Mouse (Mus musculus) limb, embryonic 13.5 days (tissue): ENCODE measurements at regions not wholly inside any gene's neighbourhood (a gene's known extent, or its start where the extent isn't known, plus 50 kb on each side); places are given as distances from the start of the nearest gene placed in this dataset.

Source experiments
- ATAC-seq: fragments of 200-750 bp; cut with Nextera tagmentation; 2 replicates; pipeline ENCODE4 v1.8.0; 2017; ENCODE audit warnings: low read depth, moderate number of reproducible peaks, moderate TSS enrichment; ENCODE audit not compliant: low FRiP score
- H3K27ac ChIP-seq: fragments of 300-500 bp; sonication (generic); 2 replicates; pipeline ENCODE4 v1.5.1; 2015; ENCODE audit warnings: inconsistent platforms, mild to moderate bottlenecking, moderate library complexity
- H3K27me3 ChIP-seq: fragments of 300-500 bp; sonication (generic); 2 replicates; pipeline ENCODE4 v1.6.1; 2015; ENCODE audit warnings: mild to moderate bottlenecking, inconsistent platforms
- H3K36me3 ChIP-seq: fragments of 300-500 bp; sonication (generic); 2 replicates; pipeline ENCODE4 v1.6.1; 2015; ENCODE audit warnings: inconsistent platforms, mild to moderate bottlenecking, moderate library complexity
- H3K4me1 ChIP-seq: fragments of 300-500 bp; sonication (generic); 2 replicates; pipeline ENCODE4 v1.6.1; 2015; ENCODE audit warnings: inconsistent platforms
- H3K4me2 ChIP-seq: fragments of 300-500 bp; sonication (generic); replicated peaks from 2 replicates; pipeline ENCODE4 v1.6.1; 2015; ENCODE audit warnings: inconsistent platforms, mild to moderate bottlenecking, moderate library complexity
- H3K4me3 ChIP-seq: fragments of 300-500 bp; sonication (generic); 2 replicates; pipeline ENCODE4 v1.5.1; 2015; ENCODE audit warnings: moderate library complexity, mild to moderate bottlenecking, inconsistent platforms
- H3K9ac ChIP-seq: fragments of 300-500 bp; sonication (generic); 2 replicates; pipeline ENCODE4 v1.6.1; 2015; ENCODE audit warnings: mild to moderate bottlenecking, inconsistent platforms
- H3K9me3 ChIP-seq: fragments of 300-500 bp; sonication (generic); 2 replicates; pipeline ENCODE4 v1.6.1; 2016; ENCODE audit warnings: inconsistent platforms
- WGBS: fragments of 180-500 bp; shearing (Covaris S2); methylation state at CpG from one replicate; pipeline ENCODE4 v1.1.7; 2015; 5-methylcytosine and 5-hydroxymethylcytosine counted together

GRCm38 (mm10) chr14:73996229-73996628, 335.2 kb downstream of the Gm21750 start:
- Histone ChIP-seq H3K9me3 (no peaks in the 10 kb centered on the region), H3K36me3 (no peaks in the 10 kb centered on the region), H3K4me2 (no peak overlapping the region), H3K4me3 (no peak overlapping the region), H3K27ac (no peak overlapping the region), H3K4me1 (no peaks in the 10 kb centered on the region), H3K9ac (no peak overlapping the region), H3K27me3 (no peaks in the 10 kb centered on the region)
- WGBS, result 91% methylated on average over 4 of the region's 4 CpGs
- ATAC-seq, result no peak

- H3K4me2 ChIP-seq, result no peak overlapping the region
- no peaks in the 10 kb centered on the region for H3K36me3 ChIP-seq
- no peaks in the 10 kb centered on the region for H3K4me1 ChIP-seq
- H3K4me3 ChIP-seq, result no peak overlapping the region
- WGBS, result 85% methylated on average over 2 of the region's 2 CpGs
- H3K27me3 ChIP-seq, result no peaks in the 10 kb centered on the region
- no peak for ATAC-seq
- H3K9me3 ChIP-seq, result no peaks in the 10 kb centered on the region
- H3K27ac ChIP-seq, result no peak overlapping the region
- no peak overlapping the region for H3K9ac ChIP-seq
These were observed 336.8 kb downstream of the Gm21750 start for GRCm38 (mm10) chr14:73997796-73998195.

GRCm38 (mm10) chr14:73999409-73999909, 338.4 kb downstream of the Gm21750 start:
- Histone ChIP-seq H3K9ac (no peak overlapping the region), H3K27ac (no peak overlapping the region), H3K27me3 (no peaks in the 10 kb centered on the region), H3K36me3 (no peaks in the 10 kb centered on the region), H3K4me2 (no peak overlapping the region), H3K4me1 (no peaks in the 10 kb centered on the region), H3K9me3 (no peaks in the 10 kb centered on the region), H3K4me3 (no peak overlapping the region)
- 44% methylated on average over 2 of the region's 2 CpGs for WGBS
- ATAC-seq, result no peak

- no peaks in the 10 kb centered on the region for H3K4me1 ChIP-seq
- H3K27me3 ChIP-seq, result no peaks in the 10 kb centered on the region
- H3K27ac ChIP-seq, result no peak overlapping the region
- H3K9ac ChIP-seq, result no peak overlapping the region
- ATAC-seq, result no peak
- H3K4me2 ChIP-seq, result no peak overlapping the region
- WGBS, result 88% methylated on average over 4 of the region's 4 CpGs
- no peaks in the 10 kb centered on the region for H3K9me3 ChIP-seq
- H3K4me3 ChIP-seq, result no peak overlapping the region
- no peaks in the 10 kb centered on the region for H3K36me3 ChIP-seq
These were observed 345.9 kb downstream of the Gm21750 start for GRCm38 (mm10) chr14:74006911-74007310.

GRCm38 (mm10) chr14:74011555-74011954, 350.5 kb downstream of the Gm21750 start:
- no peak overlapping the region for H3K4me3 ChIP-seq
- no peak overlapping the region for H3K27ac ChIP-seq
- no peaks in the 10 kb centered on the region for H3K4me1 ChIP-seq
- H3K9me3 ChIP-seq, result no peaks in the 10 kb centered on the region
- 80% methylated on average over 1 of the region's 1 CpGs for WGBS
- no peak for ATAC-seq
- no peaks in the 10 kb centered on the region for H3K27me3 ChIP-seq
- H3K9ac ChIP-seq, result no peak overlapping the region
- no peaks in the 10 kb centered on the region for H3K36me3 ChIP-seq
- no peak overlapping the region for H3K4me2 ChIP-seq

- H3K36me3 ChIP-seq, result no peaks in the 10 kb centered on the region
- no peaks in the 10 kb centered on the region for H3K4me1 ChIP-seq
- no peak overlapping the region for H3K9ac ChIP-seq
- no peak overlapping the region for H3K4me2 ChIP-seq
- ATAC-seq, result no peak
- WGBS, result 68% methylated on average over 2 of the region's 2 CpGs
- H3K27ac ChIP-seq, result no peak overlapping the region
- H3K27me3 ChIP-seq, result no peaks in the 10 kb centered on the region
- H3K4me3 ChIP-seq, result no peak overlapping the region
- H3K9me3 ChIP-seq, result no peaks in the 10 kb centered on the region
These were observed 358.4 kb downstream of the Gm21750 start for GRCm38 (mm10) chr14:74019421-74019820.

GRCm38 (mm10) chr14:74047009-74047694, 386.1 kb downstream of the Gm21750 start:
- Histone ChIP-seq H3K27me3 (no peaks in the 10 kb centered on the region), H3K4me1 (peaks cover 6% of the 10 kb centered on the region), H3K4me3 (no peak overlapping the region), H3K4me2 (no peak overlapping the region), H3K27ac (no peak overlapping the region), H3K9me3 (no peaks in the 10 kb centered on the region), H3K36me3 (no peaks in the 10 kb centered on the region), H3K9ac (no peak overlapping the region)
- 15% methylated on average over 5 of the region's 5 CpGs for WGBS
- ATAC-seq, result peak; percentile 76; the same call in 1 of the 2 replicates

GRCm38 (mm10) chr14:74047695-74048280, 386.8 kb downstream of the Gm21750 start:
- Histone ChIP-seq H3K27me3 (no peaks in the 10 kb centered on the region), H3K4me1 (peaks cover 6% of the 10 kb centered on the region), H3K27ac (no peak overlapping the region), H3K9me3 (no peaks in the 10 kb centered on the region), H3K4me2 (no peak overlapping the region), H3K36me3 (no peaks in the 10 kb centered on the region), H3K9ac (no peak overlapping the region), H3K4me3 (no peak overlapping the region)
- no peak for ATAC-seq
- WGBS, result 75% methylated on average over 6 of the region's 6 CpGs

GRCm38 (mm10) chr14:74048386-74048785, 387.4 kb downstream of the Gm21750 start:
- ATAC-seq, result no peak
- H3K4me1 ChIP-seq, result peaks cover 6% of the 10 kb centered on the region
- no peaks in the 10 kb centered on the region for H3K27me3 ChIP-seq
- H3K4me2 ChIP-seq, result no peak overlapping the region
- H3K27ac ChIP-seq, result no peak overlapping the region
- H3K36me3 ChIP-seq, result no peaks in the 10 kb centered on the region
- H3K9ac ChIP-seq, result no peak overlapping the region
- 57% methylated on average over 3 of the region's 3 CpGs for whole genome bisulfite sequencing
- H3K4me3 ChIP-seq, result no peak overlapping the region
- H3K9me3 ChIP-seq, result no peaks in the 10 kb centered on the region

GRCm38 (mm10) chr14:74066051-74066450, 405.0 kb downstream of the Gm21750 start:
- no peak for ATAC-seq
- Histone ChIP-seq H3K4me2 (no peak overlapping the region), H3K4me3 (no peak overlapping the region), H3K9me3 (no peaks in the 10 kb centered on the region), H3K9ac (no peak overlapping the region), H3K36me3 (no peaks in the 10 kb centered on the region), H3K4me1 (no peaks in the 10 kb centered on the region), H3K27ac (no peak overlapping the region), H3K27me3 (no peaks in the 10 kb centered on the region)

- H3K27ac ChIP-seq, result no peak overlapping the region
- no peak overlapping the region for H3K4me3 ChIP-seq
- no peak overlapping the region for H3K4me2 ChIP-seq
- H3K9me3 ChIP-seq, result no peaks in the 10 kb centered on the region
- H3K9ac ChIP-seq, result no peak overlapping the region
- H3K4me1 ChIP-seq, result no peaks in the 10 kb centered on the region
- H3K36me3 ChIP-seq, result no peaks in the 10 kb centered on the region
- no peaks in the 10 kb centered on the region for H3K27me3 ChIP-seq
- WGBS, result 68% methylated on average over 2 of the region's 2 CpGs
- no peak for ATAC-seq
These were observed 432.0 kb downstream of the Gm21750 start for GRCm38 (mm10) chr14:74093016-74093415.

GRCm38 (mm10) chr14:74099696-74100095, 438.7 kb downstream of the Gm21750 start:
- H3K9ac ChIP-seq, result no peak overlapping the region
- no peak overlapping the region for H3K27ac ChIP-seq
- H3K9me3 ChIP-seq, result no peaks in the 10 kb centered on the region
- no peak overlapping the region for H3K4me2 ChIP-seq
- H3K36me3 ChIP-seq, result no peaks in the 10 kb centered on the region
- H3K4me3 ChIP-seq, result no peak overlapping the region
- 89% methylated on average over 4 of the region's 4 CpGs for WGBS
- no peak for ATAC-seq
- no peaks in the 10 kb centered on the region for H3K27me3 ChIP-seq
- no peaks in the 10 kb centered on the region for H3K4me1 ChIP-seq

- Histone ChIP-seq H3K4me2 (no peak overlapping the region), H3K36me3 (no peaks in the 10 kb centered on the region), H3K4me1 (peaks cover 4% of the 10 kb centered on the region; the same call in 1 of the 2 replicates), H3K9ac (no peak overlapping the region), H3K9me3 (no peaks in the 10 kb centered on the region), H3K4me3 (no peak overlapping the region), H3K27ac (no peak overlapping the region), H3K27me3 (no peaks in the 10 kb centered on the region)
- whole genome bisulfite sequencing, result 78% methylated on average over 2 of the region's 2 CpGs
- no peak for ATAC-seq
These were observed 451.6 kb downstream of the Gm21750 start for GRCm38 (mm10) chr14:74112603-74113002.
